Mouse (Mus musculus) cerebellum, adult 9-11 months (tissue): ENCODE data around the gene Slc5a2.

Experiments used
- DNase-seq: peaks from one replicate; pipeline ENCODE4 v3.0.0; 2022

The Slc5a2 gene

GRCm38 (mm10) chr7:128265411-128265810, at the start of gene Slc5a2:
Gene Slc5a2 (plus strand): TSS chr7:128265657.
- DNase-seq = no peak

GRCm38 (mm10) chr7:128219952-128220351, 45.5 kb upstream of the Slc5a2 start:
- no peak for DNase-seq

GRCm38 (mm10) chr7:128220936-128221335, 44.5 kb upstream of the Slc5a2 start:
- no peak for DNase-seq

GRCm38 (mm10) chr7:128231741-128232140, 33.7 kb upstream of the Slc5a2 start:
- DNase-seq = no peak

GRCm38 (mm10) chr7:128234796-128235195, 30.7 kb upstream of the Slc5a2 start:
- DNase-seq = no peak

- no peak for DNase-seq
Observed at GRCm38 (mm10) chr7:128235481-128235880, 30.0 kb upstream of the Slc5a2 start.

GRCm38 (mm10) chr7:128236426-128236825, 29.0 kb upstream of the Slc5a2 start:
- DNase-seq = peak; percentile 51

GRCm38 (mm10) chr7:128236856-128237592, 28.4 kb upstream of the Slc5a2 start, which contains the start of gene Armc5:
Gene Armc5 (plus strand): TSS chr7:128237342.
- DNase-seq = peak; percentile 88

- no peak for DNase-seq
Observed at GRCm38 (mm10) chr7:128237593-128237926, 27.9 kb upstream of the Slc5a2 start.

GRCm38 (mm10) chr7:128237927-128238778, 27.3 kb upstream of the Slc5a2 start, which contains the start of gene 9130023H24Rik:
Gene 9130023H24Rik (minus strand): TSS chr7:128238031.
- DNase-seq = peak; percentile 100

- DNase-seq = peak; percentile 52
Observed at GRCm38 (mm10) chr7:128238991-128239390, 26.5 kb upstream of the Slc5a2 start.

GRCm38 (mm10) chr7:128240131-128240784, 25.2 kb upstream of the Slc5a2 start:
- DNase-seq = peak; percentile 69

GRCm38 (mm10) chr7:128242331-128242730, 23.1 kb upstream of the Slc5a2 start:
- peak; percentile 37 for DNase-seq

- peak; percentile 36 for DNase-seq
Observed at GRCm38 (mm10) chr7:128243921-128244320, 21.5 kb upstream of the Slc5a2 start.

- DNase-seq = no peak
Observed at GRCm38 (mm10) chr7:128244410-128245025, 20.9 kb upstream of the Slc5a2 start.

GRCm38 (mm10) chr7:128245547-128245946, 19.9 kb upstream of the Slc5a2 start:
- no peak for DNase-seq

- DNase-seq = peak; percentile 64
Observed at GRCm38 (mm10) chr7:128246496-128247391, 18.7 kb upstream of the Slc5a2 start, which contains the start of gene Tgfb1i1. Gene Tgfb1i1 (plus strand): TSS chr7:128246812.

- peak; percentile 87 for DNase-seq
Observed at GRCm38 (mm10) chr7:128247443-128247842, 18.0 kb upstream of the Slc5a2 start.

- DNase-seq = peak; percentile 41
Observed at GRCm38 (mm10) chr7:128248081-128249042, 17.1 kb upstream of the Slc5a2 start.

- no peak for DNase-seq
Observed at GRCm38 (mm10) chr7:128249998-128250397, 15.5 kb upstream of the Slc5a2 start.
